Mouse (Mus musculus) limb, embryonic 12.5 days (tissue): Measurements from ENCODE around the gene Eno1. TPM values are rescaled to one million over a fixed set of nuclear protein-coding genes. Genes with fewer than 3 reads are reported as not detected.
"Not testable (repeated sequence)": the region's sequence is repeated elsewhere in the genome, so short reads cannot be mapped to it uniquely, and the experiment has no call there.

Experiments used
- ATAC-seq: fragments of 200-750 bp; cut with Nextera tagmentation; 2 replicates; pipeline ENCODE4 v1.8.0; 2017; ENCODE audit warnings: low read depth, moderate TSS enrichment; ENCODE audit not compliant: insufficient number of reproducible peaks, insufficient read depth, low FRiP score, low TSS enrichment
- H3K27ac ChIP-seq: fragments of 300-500 bp; sonication (generic); 2 replicates; pipeline ENCODE4 v1.5.1; 2016; ENCODE audit warnings: mild to moderate bottlenecking, moderate library complexity
- H3K27me3 ChIP-seq: fragments of 300-500 bp; sonication (generic); 2 replicates; pipeline ENCODE4 v1.6.1; 2016; ENCODE audit warnings: mild to moderate bottlenecking, moderate library complexity
- H3K36me3 ChIP-seq: fragments of 300-500 bp; sonication (generic); 2 replicates; pipeline ENCODE4 v1.6.1; 2016; ENCODE audit warnings: mild to moderate bottlenecking, moderate library complexity
- H3K4me1 ChIP-seq: fragments of 300-500 bp; sonication (generic); replicated peaks from 2 replicates; pipeline ENCODE4 v1.6.1; 2016
- H3K4me2 ChIP-seq: fragments of 300-500 bp; sonication (generic); 2 replicates; pipeline ENCODE4 v1.6.1; 2016; ENCODE audit warnings: mild to moderate bottlenecking, moderate library complexity
- H3K4me3 ChIP-seq: fragments of 300-500 bp; sonication (generic); replicated peaks from 2 replicates; pipeline ENCODE4 v1.5.1; 2016; ENCODE audit warnings: mild to moderate bottlenecking
- H3K9ac ChIP-seq: fragments of 300-500 bp; sonication (generic); replicated peaks from 2 replicates; pipeline ENCODE4 v1.6.1; 2016; ENCODE audit warnings: mild to moderate bottlenecking, moderate library complexity
- H3K9me3 ChIP-seq: fragments of 300-500 bp; sonication (generic); 2 replicates; pipeline ENCODE4 v1.6.1; 2016; ENCODE audit warnings: mild to moderate bottlenecking, moderate library complexity
- WGBS: fragments of 180-500 bp; shearing (Covaris S2); methylation state at CpG from one replicate; pipeline ENCODE4 v1.1.7; 2016; 5-methylcytosine and 5-hydroxymethylcytosine counted together
- polyA plus RNA-seq: library from polyadenylated mRNA; unstranded; fragments of >200 nt; fragmentation: Nextera tagmentation; extraction: Ambion mirVana; gene quantifications from 2 replicates; pipeline ENCODE4 v1.2.1, GENCODE M21; 2016

Eno1 gene
- polyA plus RNA-seq, 1 experiment from 2014 or later: 1,872 TPM

GRCm38 (mm10) chr4:150266655-150267223, 30.2 kb downstream of the Eno1 start:
- no peaks in the 10 kb centered on the region for H3K27me3 ChIP-seq
- no peaks in the 10 kb centered on the region for H3K36me3 ChIP-seq
- no peak overlapping the region for H3K4me3 ChIP-seq
- no peak for ATAC-seq
- no peaks in the 10 kb centered on the region for H3K9me3 ChIP-seq
- no peak overlapping the region for H3K27ac ChIP-seq
- no peak overlapping the region for H3K9ac ChIP-seq
- WGBS: 80% methylated on average over 21 of the region's 21 CpGs
- H3K4me2 ChIP-seq: no peak overlapping the region
- H3K4me1 ChIP-seq: peaks cover 19% of the 10 kb centered on the region

GRCm38 (mm10) chr4:150268674-150269653, 32.4 kb downstream of the Eno1 start:
- no peak overlapping the region for H3K4me2 ChIP-seq
- no peak overlapping the region for H3K4me3 ChIP-seq
- H3K36me3 ChIP-seq: no peaks in the 10 kb centered on the region
- ATAC-seq: no peak
- 83% methylated on average over 33 of the region's 33 CpGs for WGBS
- H3K27ac ChIP-seq: 0 out of 2 replicates have a peak overlapping the region, but pooled peaks have one; percentile 36
- H3K9ac ChIP-seq: no peak overlapping the region
- no peaks in the 10 kb centered on the region for H3K27me3 ChIP-seq
- H3K4me1 ChIP-seq: peaks cover 37% of the 10 kb centered on the region
- H3K9me3 ChIP-seq: no peaks in the 10 kb centered on the region

- no peaks in the 10 kb centered on the region for H3K36me3 ChIP-seq
- peak; percentile 56; the same call in 1 of the 2 replicates for ATAC-seq
- H3K9me3 ChIP-seq: no peaks in the 10 kb centered on the region
- H3K4me1 ChIP-seq: peaks cover 37% of the 10 kb centered on the region
- peak overlapping the region; percentile 18 for H3K4me2 ChIP-seq
- no peaks in the 10 kb centered on the region for H3K27me3 ChIP-seq
- WGBS: 16% methylated on average over 7 of the region's 7 CpGs
- no peak overlapping the region for H3K4me3 ChIP-seq
- no peak overlapping the region for H3K9ac ChIP-seq
- peak overlapping the region; percentile 36; the same call in 1 of the 2 replicates for H3K27ac ChIP-seq
Observed at GRCm38 (mm10) chr4:150269679-150270078, 33.2 kb downstream of the Eno1 start.

GRCm38 (mm10) chr4:150270718-150271117, 34.2 kb downstream of the Eno1 start:
- H3K4me3 ChIP-seq, ATAC-seq, H3K27me3 ChIP-seq, H3K9ac ChIP-seq, H3K4me2 ChIP-seq, H3K36me3 ChIP-seq, H3K9me3 ChIP-seq, H3K27ac ChIP-seq: not testable (repeated sequence)
- H3K4me1 ChIP-seq: peaks cover 37% of the 10 kb centered on the region
- 85% methylated on average over 4 of the region's 4 CpGs for WGBS

GRCm38 (mm10) chr4:150272725-150273124, 36.2 kb downstream of the Eno1 start:
- H3K27ac ChIP-seq: peak overlapping the region; percentile 60
- no peak overlapping the region for H3K9ac ChIP-seq
- peaks cover 37% of the 10 kb centered on the region for H3K4me1 ChIP-seq
- H3K4me2 ChIP-seq: peak overlapping the region; percentile 20
- no peak for ATAC-seq
- 8% methylated on average over 9 of the region's 9 CpGs for WGBS
- H3K9me3 ChIP-seq: no peaks in the 10 kb centered on the region
- no peaks in the 10 kb centered on the region for H3K27me3 ChIP-seq
- no peaks in the 10 kb centered on the region for H3K36me3 ChIP-seq
- no peak overlapping the region for H3K4me3 ChIP-seq

- no peak overlapping the region for H3K4me3 ChIP-seq
- no peaks in the 10 kb centered on the region for H3K27me3 ChIP-seq
- no peaks in the 10 kb centered on the region for H3K36me3 ChIP-seq
- H3K27ac ChIP-seq: no peak overlapping the region
- peaks cover 23% of the 10 kb centered on the region for H3K4me1 ChIP-seq
- no peak overlapping the region for H3K4me2 ChIP-seq
- ATAC-seq: no peak
- no peaks in the 10 kb centered on the region for H3K9me3 ChIP-seq
- H3K9ac ChIP-seq: no peak overlapping the region
- 80% methylated on average over 5 of the region's 5 CpGs for WGBS
Observed at GRCm38 (mm10) chr4:150275531-150275930, 39.0 kb downstream of the Eno1 start.

- WGBS: 77% methylated on average over 7 of the region's 7 CpGs
- H3K9ac ChIP-seq, H3K4me2 ChIP-seq, H3K36me3 ChIP-seq, H3K9me3 ChIP-seq, ATAC-seq, H3K27me3 ChIP-seq, H3K4me3 ChIP-seq: not testable (repeated sequence)
- Histone ChIP-seq H3K27ac (peak overlapping the region; percentile 17; the same call in 1 of the 2 replicates), H3K4me1 (peaks cover 22% of the 10 kb centered on the region)
Observed at GRCm38 (mm10) chr4:150279336-150279735, 42.8 kb downstream of the Eno1 start.

- H3K9ac ChIP-seq: no peak overlapping the region
- 84% methylated on average over 2 of the region's 2 CpGs for WGBS
- no peaks in the 10 kb centered on the region for H3K27me3 ChIP-seq
- H3K27ac ChIP-seq: no peak overlapping the region
- H3K4me1 ChIP-seq: peaks cover 23% of the 10 kb centered on the region
- ATAC-seq: no peak
- H3K4me3 ChIP-seq: no peak overlapping the region
- no peak overlapping the region; the same call in 1 of the 2 replicates for H3K4me2 ChIP-seq
- H3K36me3 ChIP-seq: no peaks in the 10 kb centered on the region
- no peaks in the 10 kb centered on the region for H3K9me3 ChIP-seq
Observed at GRCm38 (mm10) chr4:150280002-150280401, 43.5 kb downstream of the Eno1 start.

GRCm38 (mm10) chr4:150280459-150280858, 43.9 kb downstream of the Eno1 start:
- 29% methylated on average over 4 of the region's 4 CpGs for WGBS
- H3K4me3 ChIP-seq: peak overlapping the region; percentile 90
- H3K36me3 ChIP-seq: no peaks in the 10 kb centered on the region
- H3K4me2 ChIP-seq: peak overlapping the region; percentile 61
- peak overlapping the region; percentile 99 for H3K27ac ChIP-seq
- H3K4me1 ChIP-seq: peaks cover 25% of the 10 kb centered on the region
- H3K9ac ChIP-seq: peak overlapping the region; percentile 75; the same call in 1 of the 2 replicates
- ATAC-seq: no peak
- no peaks in the 10 kb centered on the region for H3K9me3 ChIP-seq
- H3K27me3 ChIP-seq: no peaks in the 10 kb centered on the region

- Histone ChIP-seq H3K4me3 (peak within 1 kb of the TSS; percentile 90), H3K9me3 (no peaks in the 10 kb centered on the region), H3K9ac (peak within 1 kb of the TSS; percentile 96), H3K4me1 (peaks cover 31% of the 10 kb centered on the region), H3K36me3 (no peaks in the 10 kb centered on the region), H3K4me2 (peak within 1 kb of the TSS; percentile 66), H3K27me3 (no peaks in the 10 kb centered on the region), H3K27ac (peak within 1 kb of the TSS; percentile 99)
- ATAC-seq: peak; percentile 96
- under 1% methylated on average over 60 of the region's 60 CpGs for WGBS
Observed at GRCm38 (mm10) chr4:150281018-150281761, 44.7 kb downstream of the Eno1 start, which contains the start of gene Rere. Gene Rere (plus strand): TSS chr4:150281646.
